Mouse (Mus musculus) thymus, postnatal 4 days (tissue): ENCODE measurements around the gene Nrip1.

Experiments used
- DNase-seq: peaks from one replicate; pipeline ENCODE4 v3.0.0; 2021

Gene Nrip1

GRCm38 (mm10) chr16:76312887-76313420 lies 60.7 kb downstream of the Nrip1 start:
- no peak for DNase-seq

GRCm38 (mm10) chr16:76310791-76311190 lies 62.8 kb downstream of the Nrip1 start:
- DNase-seq: no peak

GRCm38 (mm10) chr16:76310286-76310685 lies 63.3 kb downstream of the Nrip1 start:
- DNase-seq: peak; percentile 36

- DNase-seq: no peak
These were observed 64.3 kb downstream of the Nrip1 start for GRCm38 (mm10) chr16:76309280-76309679.

GRCm38 (mm10) chr16:76307039-76307438 lies 66.6 kb downstream of the Nrip1 start:
- no peak for DNase-seq

GRCm38 (mm10) chr16:76306446-76306845 lies 67.2 kb downstream of the Nrip1 start:
- no peak for DNase-seq

- DNase-seq: no peak
These were observed 70.2 kb downstream of the Nrip1 start for GRCm38 (mm10) chr16:76303436-76303835.

- no peak for DNase-seq
These were observed 71.9 kb downstream of the Nrip1 start for GRCm38 (mm10) chr16:76301728-76302050.

- DNase-seq: peak; percentile 10
These were observed 72.4 kb downstream of the Nrip1 start for GRCm38 (mm10) chr16:76301037-76301727.

GRCm38 (mm10) chr16:76300452-76300851 lies 73.2 kb downstream of the Nrip1 start:
- DNase-seq: peak; percentile 6

GRCm38 (mm10) chr16:76299511-76299910 lies 74.1 kb downstream of the Nrip1 start:
- DNase-seq: no peak

- no peak for DNase-seq
These were observed 78.3 kb downstream of the Nrip1 start for GRCm38 (mm10) chr16:76295322-76295721.

- DNase-seq: no peak
These were observed 79.1 kb downstream of the Nrip1 start for GRCm38 (mm10) chr16:76294550-76294949.

GRCm38 (mm10) chr16:76293765-76294463 lies 79.7 kb downstream of the Nrip1 start:
- DNase-seq: no peak

GRCm38 (mm10) chr16:76293176-76293575 lies 80.5 kb downstream of the Nrip1 start:
- DNase-seq: no peak

GRCm38 (mm10) chr16:76292656-76293055 lies 81.0 kb downstream of the Nrip1 start:
- no peak for DNase-seq

- DNase-seq: no peak
These were observed 82.3 kb downstream of the Nrip1 start for GRCm38 (mm10) chr16:76291366-76291765.

- no peak for DNase-seq
These were observed 84.1 kb downstream of the Nrip1 start for GRCm38 (mm10) chr16:76289495-76289894.

- no peak for DNase-seq
These were observed 89.8 kb downstream of the Nrip1 start for GRCm38 (mm10) chr16:76283796-76284195.

- DNase-seq: no peak
These were observed 91.8 kb downstream of the Nrip1 start for GRCm38 (mm10) chr16:76281850-76282249.

GRCm38 (mm10) chr16:76280365-76280764 lies 93.3 kb downstream of the Nrip1 start:
- no peak for DNase-seq

- DNase-seq: no peak
These were observed 97.4 kb downstream of the Nrip1 start for GRCm38 (mm10) chr16:76276271-76276670.

- DNase-seq: no peak
These were observed 98.0 kb downstream of the Nrip1 start for GRCm38 (mm10) chr16:76275584-76275983.

GRCm38 (mm10) chr16:76275166-76275565 lies 98.5 kb downstream of the Nrip1 start:
- DNase-seq: no peak
